Mouse (Mus musculus): ENCODE results near the gene Glrx2. TPM values are rescaled to one million over a fixed set of nuclear protein-coding genes. Genes with fewer than 3 reads are reported as not detected.

Gene Glrx2
- polyA plus RNA-seq, 1 experiment from 2014 or later, result 88.8 TPM

DNA sequence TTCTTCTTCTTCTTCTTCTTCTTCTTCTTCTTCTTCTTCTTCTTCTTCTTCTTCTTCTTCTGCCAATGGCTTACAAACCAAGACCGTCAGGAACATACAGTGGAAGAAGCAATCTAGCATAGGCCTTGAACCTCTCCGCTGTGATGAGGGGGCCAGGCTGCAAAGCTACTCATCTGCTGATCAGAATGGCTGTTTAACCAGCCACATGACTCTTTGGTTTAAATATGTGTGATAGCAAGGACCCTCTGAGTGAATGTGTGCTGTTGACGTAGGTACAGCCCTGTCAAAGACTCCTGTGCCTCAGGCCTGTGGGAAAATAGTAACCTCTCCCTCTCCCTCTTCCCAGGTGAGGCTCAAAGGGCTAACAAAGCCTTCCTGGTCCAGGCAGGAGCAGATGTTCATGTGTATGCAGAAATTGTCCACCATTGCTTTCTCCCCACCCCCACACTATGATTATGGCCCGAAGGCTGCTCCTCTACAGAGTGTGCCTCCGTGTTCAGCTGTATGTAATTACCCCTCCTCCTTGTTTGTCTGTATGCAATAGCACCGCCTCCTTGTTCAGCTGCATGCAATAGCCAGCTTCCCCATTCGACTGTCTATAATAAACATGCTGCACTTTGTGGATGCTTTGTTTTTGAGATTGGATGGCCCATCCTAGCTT is 6.0 kb upstream of the Glrx2 start:
- no peaks in the 10 kb centered on the region for H3K27me3 ChIP-seq (ENCODE audit: control insufficient read depth, insufficient read depth, low read depth, low read length)
- no peak overlapping the region for H3K4me3 ChIP-seq (ENCODE audit: low read length)
- no peaks in the 10 kb centered on the region for H3K9me3 ChIP-seq (ENCODE audit: control insufficient read depth, low read length)
- H3K4me1 ChIP-seq (replicated peaks; ENCODE audit: control insufficient read depth, insufficient read depth, low read length), result no peaks in the 10 kb centered on the region
- no peak overlapping the region for H3K4me2 ChIP-seq (ENCODE audit: low read depth, low read length)
- no peak overlapping the region for H3K9ac ChIP-seq (ENCODE audit: low read length)
- 66% methylated on average over 7 of the region's 7 CpGs for WGBS
- H3K36me3 ChIP-seq (ENCODE audit: control insufficient read depth, insufficient read depth, low read length), result no peaks in the 10 kb centered on the region
- H3K27ac ChIP-seq (ENCODE audit: low read length), result no peak overlapping the region
- no peak for ATAC-seq (ENCODE audit: low read depth)

DNA sequence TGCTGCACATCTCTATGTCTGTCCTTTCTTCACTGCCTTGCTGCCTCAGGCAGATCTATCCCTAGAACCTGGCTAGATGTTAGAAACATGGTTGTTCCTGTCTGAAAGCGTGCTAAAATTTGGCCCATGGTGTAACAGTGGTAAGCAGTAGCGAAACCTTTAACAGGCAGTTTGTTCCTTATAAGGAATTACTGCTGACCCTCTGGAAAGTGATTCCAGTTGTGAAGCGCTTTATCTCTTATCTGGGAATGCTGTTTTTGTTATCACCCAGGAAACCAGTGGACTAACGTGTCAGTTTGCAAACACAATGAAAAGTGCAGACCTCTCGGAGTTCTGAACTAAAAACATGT is 5.5 kb upstream of the Glrx2 start:
- no peak overlapping the region for H3K4me2 ChIP-seq (ENCODE audit: low read depth, low read length)
- H3K36me3 ChIP-seq (ENCODE audit: control insufficient read depth, insufficient read depth, low read length), result no peaks in the 10 kb centered on the region
- no peak overlapping the region for H3K4me3 ChIP-seq (ENCODE audit: low read length)
- no peak overlapping the region for H3K27ac ChIP-seq (ENCODE audit: low read length)
- no peak for ATAC-seq (ENCODE audit: low read depth)
- no peak overlapping the region for H3K9ac ChIP-seq (ENCODE audit: low read length)
- no peaks in the 10 kb centered on the region for H3K27me3 ChIP-seq (ENCODE audit: control insufficient read depth, insufficient read depth, low read depth, low read length)
- H3K4me1 ChIP-seq (replicated peaks; ENCODE audit: control insufficient read depth, insufficient read depth, low read length), result no peaks in the 10 kb centered on the region
- no peaks in the 10 kb centered on the region for H3K9me3 ChIP-seq (ENCODE audit: control insufficient read depth, low read length)
- WGBS, result 44% methylated on average over 5 of the region's 5 CpGs

DNA sequence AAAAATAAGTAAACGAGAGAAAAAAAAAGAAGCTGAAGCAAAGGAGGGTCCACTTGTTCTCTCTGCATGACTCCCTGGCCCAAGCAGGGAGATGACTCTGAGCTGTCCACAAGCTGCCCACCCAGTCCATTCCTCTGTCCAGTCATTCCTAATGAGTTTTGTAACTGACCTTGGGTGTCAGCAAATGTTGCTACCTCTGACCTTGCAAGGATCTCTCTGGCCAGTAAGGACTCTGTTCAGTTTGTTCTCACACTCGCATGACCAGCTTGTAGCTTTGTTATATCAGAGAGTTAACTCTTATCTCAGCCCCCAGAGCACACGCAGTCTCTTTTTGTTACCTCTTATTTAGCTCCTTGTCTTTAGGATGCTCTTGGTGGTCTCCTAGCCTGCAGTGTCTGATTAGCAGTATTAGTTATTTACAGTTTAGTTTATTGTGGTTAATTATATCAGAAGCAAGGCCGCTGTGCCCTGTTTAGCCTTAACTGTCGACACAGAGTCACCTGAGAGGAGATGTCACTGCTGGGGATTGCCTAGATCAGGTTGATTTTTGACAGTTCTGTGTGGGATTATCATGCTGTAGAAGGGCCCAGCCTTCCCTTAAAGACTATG is 8.4 kb downstream of the Glrx2 start:
- Histone ChIP-seq H3K27me3 (ENCODE audit: control insufficient read depth, insufficient read depth, low read depth, low read length) (no peaks in the 10 kb centered on the region), H3K4me2 (ENCODE audit: low read depth, low read length) (no peak overlapping the region), H3K4me3 (ENCODE audit: low read length) (no peak overlapping the region), H3K27ac (ENCODE audit: low read length) (no peak overlapping the region), H3K9me3 (ENCODE audit: control insufficient read depth, low read length) (no peaks in the 10 kb centered on the region), H3K9ac (ENCODE audit: low read length) (no peak overlapping the region), H3K4me1 (replicated peaks; ENCODE audit: control insufficient read depth, insufficient read depth, low read length) (no peaks in the 10 kb centered on the region), H3K36me3 (ENCODE audit: control insufficient read depth, insufficient read depth, low read length) (no peaks in the 10 kb centered on the region)
- 83% methylated on average over 5 of the region's 5 CpGs for WGBS
- ATAC-seq (ENCODE audit: low read depth), result no peak

DNA sequence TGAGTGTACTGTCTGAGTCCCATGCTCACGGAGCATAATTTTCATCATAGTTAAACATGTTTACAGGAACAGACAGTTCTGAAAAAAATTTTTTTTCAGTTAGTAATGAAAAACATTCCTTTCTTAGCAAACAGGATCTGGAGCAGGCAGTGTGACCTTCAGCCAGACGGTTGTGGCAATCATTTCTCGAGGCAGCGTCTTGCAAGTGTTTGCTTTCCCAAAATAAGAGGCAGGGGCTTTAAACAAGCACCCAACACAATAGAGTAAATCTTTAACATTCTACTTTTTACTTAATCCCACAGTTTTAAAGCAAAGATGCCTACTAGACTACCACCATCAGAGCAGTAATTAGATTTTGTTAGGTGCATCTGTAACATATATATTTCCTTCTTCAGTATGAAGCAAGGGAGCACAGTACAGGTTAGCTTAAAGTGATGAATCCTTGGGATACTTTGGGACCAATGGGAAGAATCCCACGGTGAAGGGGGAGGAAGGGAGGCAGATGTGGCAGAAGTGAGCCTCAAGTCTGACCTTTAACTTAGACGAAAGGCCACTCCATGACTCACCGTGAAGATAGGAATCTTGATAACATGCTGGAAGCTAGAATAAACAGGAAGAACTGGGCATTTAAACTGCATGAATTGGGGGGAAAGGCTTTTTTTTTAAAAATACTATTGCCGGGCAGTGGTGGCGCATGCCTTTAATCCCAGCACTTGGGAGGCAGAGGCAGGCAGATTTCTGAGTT is 11.7 kb downstream of the Glrx2 start:
- Histone ChIP-seq H3K27ac (ENCODE audit: low read length) (no peak overlapping the region), H3K36me3 (ENCODE audit: control insufficient read depth, insufficient read depth, low read length) (no peaks in the 10 kb centered on the region), H3K9me3 (ENCODE audit: control insufficient read depth, low read length) (no peaks in the 10 kb centered on the region), H3K4me1 (replicated peaks; ENCODE audit: control insufficient read depth, insufficient read depth, low read length) (no peaks in the 10 kb centered on the region), H3K4me3 (ENCODE audit: low read length) (no peak overlapping the region), H3K27me3 (ENCODE audit: control insufficient read depth, insufficient read depth, low read depth, low read length) (no peaks in the 10 kb centered on the region), H3K4me2 (ENCODE audit: low read depth, low read length) (no peak overlapping the region), H3K9ac (ENCODE audit: low read length) (no peak overlapping the region)
- no peak for ATAC-seq (ENCODE audit: low read depth)
- 41% methylated on average over 9 of the region's 9 CpGs for WGBS

DNA sequence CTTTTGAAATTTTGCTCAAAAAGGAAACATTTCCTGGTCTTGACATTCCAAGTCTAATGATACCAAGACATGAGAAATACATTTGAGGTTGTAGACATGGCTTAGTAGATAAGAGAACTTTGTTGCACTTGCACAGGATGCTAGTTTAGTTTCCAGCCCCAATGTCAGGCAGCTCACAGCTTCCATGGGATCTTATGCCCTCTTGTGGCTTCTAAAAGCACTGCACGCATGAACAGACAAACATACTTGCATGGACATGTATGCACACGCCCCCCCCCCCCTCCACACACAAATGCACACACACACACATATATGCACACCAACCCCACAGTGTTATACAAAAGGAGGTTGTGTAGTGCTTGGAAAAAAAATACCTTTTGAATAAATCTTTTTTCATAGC is 14.8 kb downstream of the Glrx2 start:
- 61% methylated on average over 2 of the region's 2 CpGs for WGBS
- Histone ChIP-seq H3K4me2 (ENCODE audit: low read depth, low read length) (no peak overlapping the region), H3K4me1 (replicated peaks; ENCODE audit: control insufficient read depth, insufficient read depth, low read length) (no peaks in the 10 kb centered on the region), H3K27me3 (ENCODE audit: control insufficient read depth, insufficient read depth, low read depth, low read length) (no peaks in the 10 kb centered on the region), H3K36me3 (ENCODE audit: control insufficient read depth, insufficient read depth, low read length) (no peaks in the 10 kb centered on the region), H3K9ac (ENCODE audit: low read length) (no peak overlapping the region), H3K4me3 (ENCODE audit: low read length) (no peak overlapping the region), H3K9me3 (ENCODE audit: control insufficient read depth, low read length) (no peaks in the 10 kb centered on the region), H3K27ac (ENCODE audit: low read length) (no peak overlapping the region)
- no peak for ATAC-seq (ENCODE audit: low read depth)

DNA sequence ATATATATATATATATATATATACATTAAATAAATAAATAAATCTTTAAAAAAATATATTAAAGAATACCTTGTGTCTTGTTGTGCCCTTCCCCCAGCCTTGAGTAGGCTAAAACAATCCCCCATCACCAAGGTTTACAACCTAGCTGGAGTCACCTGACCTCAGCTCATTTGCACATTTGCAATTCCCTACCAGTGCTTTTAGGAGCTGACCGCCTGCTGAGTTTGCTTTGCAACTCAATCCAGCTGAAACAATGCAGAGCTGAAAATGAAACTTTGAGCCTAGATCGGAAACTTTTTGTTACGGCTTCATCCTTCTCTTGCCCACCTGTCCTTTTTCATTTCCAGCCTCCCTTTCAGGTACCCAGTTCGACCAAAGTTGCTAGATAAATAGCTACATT is 15.6 kb downstream of the Glrx2 start:
- Histone ChIP-seq H3K9me3 (ENCODE audit: control insufficient read depth, low read length) (no peaks in the 10 kb centered on the region), H3K27ac (ENCODE audit: low read length) (no peak overlapping the region), H3K4me2 (ENCODE audit: low read depth, low read length) (no peak overlapping the region), H3K4me3 (ENCODE audit: low read length) (no peak overlapping the region), H3K36me3 (ENCODE audit: control insufficient read depth, insufficient read depth, low read length) (no peaks in the 10 kb centered on the region), H3K9ac (ENCODE audit: low read length) (no peak overlapping the region), H3K27me3 (ENCODE audit: control insufficient read depth, insufficient read depth, low read depth, low read length) (no peaks in the 10 kb centered on the region), H3K4me1 (replicated peaks; ENCODE audit: control insufficient read depth, insufficient read depth, low read length) (no peaks in the 10 kb centered on the region)
- WGBS, result 62% methylated on average over 4 of the region's 4 CpGs
- no peak for ATAC-seq (ENCODE audit: low read depth)

DNA sequence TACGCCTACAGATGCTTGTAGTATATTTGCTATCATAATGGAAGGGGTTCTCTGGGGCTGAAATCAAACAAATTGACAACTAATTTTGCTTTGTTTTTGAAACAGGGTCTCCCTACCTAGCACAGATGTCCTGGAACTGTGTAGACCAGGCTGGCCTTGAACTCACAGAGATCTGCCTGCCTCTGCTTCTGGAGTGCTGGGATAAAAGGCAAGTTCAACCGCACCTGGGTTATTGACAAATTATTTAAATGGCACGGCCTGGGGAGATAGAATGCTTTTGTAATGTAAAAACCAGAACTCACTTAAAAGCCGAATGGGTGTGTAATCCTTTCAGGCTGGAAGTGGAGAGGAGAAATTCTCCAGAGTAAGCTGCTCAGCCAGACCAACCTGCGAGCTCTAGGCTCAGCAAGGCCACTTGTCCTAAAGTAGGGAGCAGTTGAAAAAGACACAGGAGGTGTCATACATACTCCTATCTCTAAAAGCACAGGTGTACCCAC is 17.8 kb downstream of the Glrx2 start:
- WGBS, result 71% methylated on average over 5 of the region's 5 CpGs
- H3K9me3 ChIP-seq (ENCODE audit: control insufficient read depth, low read length), result no peaks in the 10 kb centered on the region
- no peak overlapping the region for H3K9ac ChIP-seq (ENCODE audit: low read length)
- no peaks in the 10 kb centered on the region for H3K4me1 ChIP-seq (replicated peaks; ENCODE audit: control insufficient read depth, insufficient read depth, low read length)
- no peaks in the 10 kb centered on the region for H3K27me3 ChIP-seq (ENCODE audit: control insufficient read depth, insufficient read depth, low read depth, low read length)
- ATAC-seq (ENCODE audit: low read depth), result no peak
- no peak overlapping the region for H3K27ac ChIP-seq (ENCODE audit: low read length)
- no peak overlapping the region for H3K4me2 ChIP-seq (ENCODE audit: low read depth, low read length)
- H3K36me3 ChIP-seq (ENCODE audit: control insufficient read depth, insufficient read depth, low read length), result no peaks in the 10 kb centered on the region
- H3K4me3 ChIP-seq (ENCODE audit: low read length), result no peak overlapping the region

DNA sequence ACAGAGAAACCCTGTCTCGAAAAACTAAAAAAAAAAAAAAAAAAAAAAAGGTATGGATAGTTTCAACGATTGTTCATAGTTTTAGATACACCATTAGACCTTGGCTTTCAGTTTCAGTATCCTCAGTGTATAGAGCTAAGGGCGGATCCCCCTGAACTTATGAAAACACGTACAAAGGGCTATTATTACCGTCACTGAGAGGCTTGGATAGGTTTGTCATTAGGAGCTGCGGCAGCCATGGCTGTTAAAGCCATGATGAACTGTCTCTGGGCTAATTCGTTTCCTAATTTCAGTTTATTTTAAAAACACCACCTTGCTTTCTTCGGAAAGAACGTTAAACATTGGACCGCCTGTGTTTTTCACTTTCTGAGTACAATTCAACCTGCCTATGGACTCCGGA is 22.7 kb downstream of the Glrx2 start:
- Histone ChIP-seq H3K9ac (ENCODE audit: low read length) (peak overlapping the region; percentile 84), H3K27me3 (ENCODE audit: control insufficient read depth, insufficient read depth, low read depth, low read length) (no peaks in the 10 kb centered on the region), H3K9me3 (ENCODE audit: control insufficient read depth, low read length) (no peaks in the 10 kb centered on the region), H3K4me1 (replicated peaks; ENCODE audit: control insufficient read depth, insufficient read depth, low read length) (no peaks in the 10 kb centered on the region), H3K27ac (ENCODE audit: low read length) (no peak overlapping the region; the same call in 1 of the 2 replicates), H3K36me3 (ENCODE audit: control insufficient read depth, insufficient read depth, low read length) (peaks cover 11% of the 10 kb centered on the region), H3K4me2 (ENCODE audit: low read depth, low read length) (peak overlapping the region; percentile 84), H3K4me3 (ENCODE audit: low read length) (peak overlapping the region; percentile 73)
- ATAC-seq (ENCODE audit: low read depth), result peak; percentile 41; the same call in 1 of the 2 replicates
- 16% methylated on average over 11 of the region's 11 CpGs for WGBS
